Mouse (Mus musculus) heart, embryonic 12.5 days (tissue): ENCODE results near the gene Cdv3. TPM values are rescaled to one million over a fixed set of nuclear protein-coding genes. Genes with fewer than 3 reads are reported as not detected.
A peak's percentile ranks its signal among the peaks of the same experiment; 100 is the strongest.

ENCODE experiments used
- ATAC-seq: fragments of 200-750 bp; cut with Nextera tagmentation; 2 replicates; pipeline ENCODE4 v1.8.0; 2017; ENCODE audit warnings: moderate TSS enrichment, moderate library complexity; ENCODE audit not compliant: insufficient number of reproducible peaks, low FRiP score
- H3K27ac ChIP-seq: fragments of 300-500 bp; sonication (generic); 2 replicates; pipeline ENCODE4 v1.5.1; 2016; ENCODE audit warnings: mild to moderate bottlenecking, moderate library complexity; ENCODE audit not compliant: poor library complexity, severe bottlenecking
- H3K27me3 ChIP-seq: fragments of 300-500 bp; sonication (generic); replicated peaks from 2 replicates; pipeline ENCODE4 v1.6.1; 2016; ENCODE audit warnings: mild to moderate bottlenecking, moderate library complexity
- H3K36me3 ChIP-seq: fragments of 300-500 bp; sonication (generic); 2 replicates; pipeline ENCODE4 v1.6.1; 2016; ENCODE audit warnings: mild to moderate bottlenecking, moderate library complexity
- H3K4me1 ChIP-seq: fragments of 300-500 bp; sonication (generic); replicated peaks from 2 replicates; pipeline ENCODE4 v1.6.1; 2016; ENCODE audit warnings: mild to moderate bottlenecking
- H3K4me2 ChIP-seq: fragments of 300-500 bp; sonication (generic); 2 replicates; pipeline ENCODE4 v1.6.1; 2016; ENCODE audit warnings: mild to moderate bottlenecking, moderate library complexity
- H3K4me3 ChIP-seq: fragments of 300-500 bp; sonication (generic); 2 replicates; pipeline ENCODE4 v1.5.1; 2016; ENCODE audit warnings: mild to moderate bottlenecking
- H3K9ac ChIP-seq: fragments of 300-500 bp; sonication (generic); 2 replicates; pipeline ENCODE4 v1.6.1; 2016; ENCODE audit warnings: mild to moderate bottlenecking, moderate library complexity
- H3K9me3 ChIP-seq: fragments of 300-500 bp; sonication (generic); replicated peaks from 2 replicates; pipeline ENCODE4 v1.6.1; 2016; ENCODE audit warnings: mild to moderate bottlenecking, moderate library complexity
- WGBS: fragments of 180-500 bp; shearing (Covaris S2); methylation state at CpG from one replicate; pipeline ENCODE4 v1.1.7; 2016; 5-methylcytosine and 5-hydroxymethylcytosine counted together
- polyA plus RNA-seq: library from polyadenylated mRNA; unstranded; fragments of >200 nt; fragmentation: Nextera tagmentation; extraction: Ambion mirVana; gene quantifications from 2 replicates; pipeline ENCODE4 v1.2.1, GENCODE M21; 2016

The Cdv3 gene
- polyA plus RNA-seq, 1 experiment from 2014 or later: 97.8 TPM

GRCm38 (mm10) chr9:103386573-103386972 lies 20.9 kb upstream of the Cdv3 start:
- 49% methylated on average over 5 of the region's 5 CpGs for WGBS
- H3K9me3 ChIP-seq: no peaks in the 10 kb centered on the region
- H3K4me3 ChIP-seq: no peak overlapping the region
- H3K36me3 ChIP-seq: no peaks in the 10 kb centered on the region
- no peak for ATAC-seq
- H3K9ac ChIP-seq: no peak overlapping the region
- H3K4me2 ChIP-seq: no peak overlapping the region
- no peak overlapping the region for H3K27ac ChIP-seq
- H3K27me3 ChIP-seq: no peaks in the 10 kb centered on the region
- H3K4me1 ChIP-seq: peaks cover 14% of the 10 kb centered on the region

- Histone ChIP-seq H3K9ac (no peak overlapping the region), H3K4me3 (no peak overlapping the region), H3K4me1 (peaks cover 12% of the 10 kb centered on the region; the same call in 1 of the 2 replicates), H3K9me3 (no peaks in the 10 kb centered on the region), H3K4me2 (no peak overlapping the region), H3K27ac (no peak overlapping the region), H3K27me3 (no peaks in the 10 kb centered on the region), H3K36me3 (no peaks in the 10 kb centered on the region)
- ATAC-seq: no peak
- WGBS: 38% methylated on average over 1 of the region's 1 CpGs
Measured at GRCm38 (mm10) chr9:103385600-103385999, 20.0 kb upstream of the Cdv3 start.

GRCm38 (mm10) chr9:103384141-103384796 lies 18.6 kb upstream of the Cdv3 start:
- no peak overlapping the region for H3K4me3 ChIP-seq
- H3K9ac ChIP-seq: no peak overlapping the region
- 76% methylated on average over 4 of the region's 4 CpGs for WGBS
- H3K27ac ChIP-seq: no peak overlapping the region
- no peaks in the 10 kb centered on the region for H3K36me3 ChIP-seq
- ATAC-seq: no peak
- H3K4me1 ChIP-seq: peaks cover 15% of the 10 kb centered on the region
- no peak overlapping the region for H3K4me2 ChIP-seq
- no peaks in the 10 kb centered on the region for H3K27me3 ChIP-seq
- no peaks in the 10 kb centered on the region for H3K9me3 ChIP-seq

- Histone ChIP-seq H3K27me3 (no peaks in the 10 kb centered on the region), H3K4me2 (no peak overlapping the region), H3K36me3 (no peaks in the 10 kb centered on the region), H3K4me1 (peaks cover 18% of the 10 kb centered on the region), H3K9ac (no peak overlapping the region), H3K27ac (no peak overlapping the region), H3K4me3 (no peak overlapping the region), H3K9me3 (no peaks in the 10 kb centered on the region)
- WGBS: 83% methylated on average over 1 of the region's 1 CpGs
- ATAC-seq: no peak
Measured at GRCm38 (mm10) chr9:103383576-103383975, 17.9 kb upstream of the Cdv3 start.

- Histone ChIP-seq H3K4me3 (no peak overlapping the region), H3K27ac (no peak overlapping the region), H3K36me3 (no peaks in the 10 kb centered on the region), H3K9ac (no peak overlapping the region), H3K4me1 (peaks cover 18% of the 10 kb centered on the region), H3K4me2 (no peak overlapping the region), H3K9me3 (no peaks in the 10 kb centered on the region), H3K27me3 (no peaks in the 10 kb centered on the region)
- ATAC-seq: no peak
- WGBS: 49% methylated on average over 6 of the region's 6 CpGs
Measured at GRCm38 (mm10) chr9:103382989-103383388, 17.3 kb upstream of the Cdv3 start.

GRCm38 (mm10) chr9:103380566-103380965 lies 14.9 kb upstream of the Cdv3 start:
- Histone ChIP-seq H3K9me3 (no peaks in the 10 kb centered on the region), H3K27ac (no peak overlapping the region), H3K4me1 (peaks cover 20% of the 10 kb centered on the region), H3K27me3 (no peaks in the 10 kb centered on the region), H3K4me2 (no peak overlapping the region), H3K36me3 (no peaks in the 10 kb centered on the region), H3K4me3 (no peak overlapping the region), H3K9ac (no peak overlapping the region)
- WGBS: 80% methylated on average over 4 of the region's 4 CpGs
- ATAC-seq: no peak

GRCm38 (mm10) chr9:103379199-103379598 lies 13.6 kb upstream of the Cdv3 start:
- Histone ChIP-seq H3K4me2 (no peak overlapping the region), H3K27ac (no peak overlapping the region; the same call in 1 of the 2 replicates), H3K9ac (no peak overlapping the region), H3K4me1 (peaks cover 20% of the 10 kb centered on the region), H3K27me3 (no peaks in the 10 kb centered on the region), H3K4me3 (no peak overlapping the region), H3K36me3 (no peaks in the 10 kb centered on the region), H3K9me3 (no peaks in the 10 kb centered on the region)
- no peak for ATAC-seq
- WGBS: 43% methylated on average over 9 of the region's 9 CpGs

GRCm38 (mm10) chr9:103378686-103379085 lies 13.0 kb upstream of the Cdv3 start:
- no peaks in the 10 kb centered on the region for H3K9me3 ChIP-seq
- no peak overlapping the region for H3K27ac ChIP-seq
- ATAC-seq: no peak
- H3K4me1 ChIP-seq: peaks cover 20% of the 10 kb centered on the region
- H3K36me3 ChIP-seq: no peaks in the 10 kb centered on the region
- H3K4me3 ChIP-seq: no peak overlapping the region
- H3K27me3 ChIP-seq: no peaks in the 10 kb centered on the region
- no peak overlapping the region for H3K4me2 ChIP-seq
- WGBS: 65% methylated on average over 10 of the region's 10 CpGs
- no peak overlapping the region for H3K9ac ChIP-seq

- Histone ChIP-seq H3K4me2 (no peak overlapping the region), H3K27me3 (no peaks in the 10 kb centered on the region), H3K9ac (no peak overlapping the region), H3K4me1 (peaks cover 21% of the 10 kb centered on the region), H3K4me3 (no peak overlapping the region), H3K9me3 (no peaks in the 10 kb centered on the region), H3K27ac (no peak overlapping the region), H3K36me3 (no peaks in the 10 kb centered on the region)
- no peak for ATAC-seq
- WGBS: 52% methylated on average over 7 of the region's 7 CpGs
Measured at GRCm38 (mm10) chr9:103376346-103377320, 11.0 kb upstream of the Cdv3 start.

- no peak for ATAC-seq
- H3K4me2 ChIP-seq: no peak overlapping the region
- no peaks in the 10 kb centered on the region for H3K9me3 ChIP-seq
- WGBS: 53% methylated on average over 5 of the region's 5 CpGs
- no peaks in the 10 kb centered on the region for H3K36me3 ChIP-seq
- no peaks in the 10 kb centered on the region for H3K27me3 ChIP-seq
- H3K27ac ChIP-seq: no peak overlapping the region
- H3K4me3 ChIP-seq: no peak overlapping the region
- peaks cover 25% of the 10 kb centered on the region for H3K4me1 ChIP-seq
- no peak overlapping the region for H3K9ac ChIP-seq
Measured at GRCm38 (mm10) chr9:103372271-103373010, 6.8 kb upstream of the Cdv3 start.

- ATAC-seq: no peak
- peaks cover 25% of the 10 kb centered on the region for H3K4me1 ChIP-seq
- H3K4me3 ChIP-seq: no peak overlapping the region
- no peak overlapping the region for H3K4me2 ChIP-seq
- H3K36me3 ChIP-seq: no peaks in the 10 kb centered on the region
- no peak overlapping the region for H3K9ac ChIP-seq
- no peaks in the 10 kb centered on the region for H3K27me3 ChIP-seq
- H3K27ac ChIP-seq: peak overlapping the region; percentile 58
- H3K9me3 ChIP-seq: no peaks in the 10 kb centered on the region
- 45% methylated on average over 4 of the region's 4 CpGs for WGBS
Measured at GRCm38 (mm10) chr9:103369951-103370350, 4.3 kb upstream of the Cdv3 start.
